Mouse (Mus musculus): Measurements from ENCODE around the gene Tmem203. TPM values are rescaled to one million over a fixed set of nuclear protein-coding genes. Genes with fewer than 3 reads are reported as not detected.

The Tmem203 gene
- 13.5 and 14.7 TPM in 2 replicates for polyA plus RNA-seq (2015; fragmentation: Nextera tagmentation; extraction: Ambion mirVana)

- H3K4me2 ChIP-seq = peak within 1 kb of the TSS; percentile 92
- H3K27me3 ChIP-seq = no peaks in the 10 kb centered on the region
- under 1% methylated on average over 39 of the region's 39 CpGs for WGBS (ENCODE audit: insufficient replicate concordance)
- H3K36me3 ChIP-seq = peaks cover 34% of the 10 kb centered on the region
- peak; percentile 85 for DNase-seq
- peaks cover 29% of the 10 kb centered on the region for H3K4me1 ChIP-seq (replicated peaks)
- peak within 1 kb of the TSS; percentile 99 for H3K4me3 ChIP-seq (replicated peaks)
- peak within 1 kb of the TSS; percentile 88 for H3K9ac ChIP-seq
- peak; percentile 85 for ATAC-seq (ENCODE audit: low read depth)
- no peaks in the 10 kb centered on the region for H3K9me3 ChIP-seq (replicated peaks)
- peak within 1 kb of the TSS; percentile 89 for H3K27ac ChIP-seq
Measured at GRCm38 (mm10) chr2:25255284-25255779, at the start of gene Tmem203. Gene Tmem203, plus strand, starts transcription at chr2:25255439.

GRCm38 (mm10) chr2:25207593-25207992, 47.6 kb upstream of the Tmem203 start:
- no peaks in the 10 kb centered on the region for H3K9me3 ChIP-seq (replicated peaks)
- H3K4me1 ChIP-seq (replicated peaks) = peaks cover 37% of the 10 kb centered on the region
- H3K27ac ChIP-seq = no peak overlapping the region
- H3K4me2 ChIP-seq = no peak overlapping the region
- H3K9ac ChIP-seq = 0 out of 2 replicates have a peak overlapping the region, but pooled peaks have one; percentile 10
- ATAC-seq (ENCODE audit: low read depth) (no peak), DNase-seq (no peak)
- no peak overlapping the region for H3K4me3 ChIP-seq (replicated peaks)
- 68% methylated on average over 1 of the region's 1 CpGs for WGBS (ENCODE audit: insufficient replicate concordance)
- H3K36me3 ChIP-seq = peaks cover 66% of the 10 kb centered on the region
- no peaks in the 10 kb centered on the region for H3K27me3 ChIP-seq

GRCm38 (mm10) chr2:25210686-25211085, 44.6 kb upstream of the Tmem203 start:
- peak overlapping the region; percentile 79 for H3K4me2 ChIP-seq
- H3K4me1 ChIP-seq (replicated peaks) = peaks cover 33% of the 10 kb centered on the region
- under 1% methylated on average over 24 of the region's 24 CpGs for WGBS (ENCODE audit: insufficient replicate concordance)
- peaks cover 35% of the 10 kb centered on the region for H3K36me3 ChIP-seq
- DNase-seq (no peak), ATAC-seq (ENCODE audit: low read depth) (peak; percentile 1)
- peaks cover 5% of the 10 kb centered on the region; the same call in 1 of the 2 replicates for H3K27me3 ChIP-seq
- H3K9ac ChIP-seq = peak overlapping the region; percentile 86
- H3K27ac ChIP-seq = peak overlapping the region; percentile 80
- no peaks in the 10 kb centered on the region for H3K9me3 ChIP-seq (replicated peaks)
- H3K4me3 ChIP-seq (replicated peaks) = peak overlapping the region; percentile 72

GRCm38 (mm10) chr2:25211121-25211670, 44.0 kb upstream of the Tmem203 start, which contains the start of gene Nelfb:
Gene Nelfb, minus strand, starts transcription at chr2:25211489.
- H3K4me3 ChIP-seq (replicated peaks) = peak within 1 kb of the TSS; percentile 72
- ATAC-seq (ENCODE audit: low read depth) (peak; percentile 93), DNase-seq (peak; percentile 87)
- peak within 1 kb of the TSS; percentile 86 for H3K9ac ChIP-seq
- H3K36me3 ChIP-seq = peaks cover 30% of the 10 kb centered on the region
- no peaks in the 10 kb centered on the region for H3K9me3 ChIP-seq (replicated peaks)
- H3K4me1 ChIP-seq (replicated peaks) = peaks cover 33% of the 10 kb centered on the region
- peak within 1 kb of the TSS; percentile 80 for H3K27ac ChIP-seq
- peaks cover 5% of the 10 kb centered on the region; the same call in 1 of the 2 replicates for H3K27me3 ChIP-seq
- under 1% methylated on average over 44 of the region's 44 CpGs for WGBS (ENCODE audit: insufficient replicate concordance)
- H3K4me2 ChIP-seq = peak within 1 kb of the TSS; percentile 79

GRCm38 (mm10) chr2:25213266-25213865, 41.9 kb upstream of the Tmem203 start:
- H3K27ac ChIP-seq = no peak overlapping the region
- ATAC-seq (ENCODE audit: low read depth) (no peak), DNase-seq (no peak)
- peaks cover 30% of the 10 kb centered on the region for H3K4me1 ChIP-seq (replicated peaks)
- 66% methylated on average over 23 of the region's 23 CpGs for WGBS (ENCODE audit: insufficient replicate concordance)
- H3K4me2 ChIP-seq = no peak overlapping the region
- no peaks in the 10 kb centered on the region for H3K9me3 ChIP-seq (replicated peaks)
- no peak overlapping the region for H3K4me3 ChIP-seq (replicated peaks)
- H3K27me3 ChIP-seq = peaks cover 5% of the 10 kb centered on the region; the same call in 1 of the 2 replicates
- H3K9ac ChIP-seq = no peak overlapping the region
- H3K36me3 ChIP-seq = peaks cover 10% of the 10 kb centered on the region; the same call in 1 of the 2 replicates

GRCm38 (mm10) chr2:25214444-25214843, 40.8 kb upstream of the Tmem203 start, which contains the start of gene Stpg3:
Gene Stpg3, minus strand, starts transcription at chr2:25214637.
- Histone ChIP-seq H3K4me1 (replicated peaks) (peaks cover 23% of the 10 kb centered on the region), H3K27ac (no peak within 1 kb of the TSS), H3K4me3 (replicated peaks) (no peak within 1 kb of the TSS), H3K9ac (no peak within 1 kb of the TSS), H3K9me3 (replicated peaks) (no peaks in the 10 kb centered on the region), H3K27me3 (peaks cover 5% of the 10 kb centered on the region; the same call in 1 of the 2 replicates), H3K36me3 (peaks cover 5% of the 10 kb centered on the region; the same call in 1 of the 2 replicates), H3K4me2 (no peak within 1 kb of the TSS)
- DNase-seq (no peak), ATAC-seq (ENCODE audit: low read depth) (no peak)
- 63% methylated on average over 3 of the region's 3 CpGs for WGBS (ENCODE audit: insufficient replicate concordance)

- H3K4me1 ChIP-seq (replicated peaks) = peaks cover 14% of the 10 kb centered on the region
- no peak overlapping the region for H3K9ac ChIP-seq
- ATAC-seq (ENCODE audit: low read depth) = no peak
- H3K9me3 ChIP-seq (replicated peaks) = no peaks in the 10 kb centered on the region
- H3K36me3 ChIP-seq = peaks cover 14% of the 10 kb centered on the region
- H3K27ac ChIP-seq = no peak overlapping the region
- H3K4me3 ChIP-seq (replicated peaks) = no peak overlapping the region
- WGBS (ENCODE audit: insufficient replicate concordance) = 51% methylated on average over 2 of the region's 2 CpGs
- peaks cover 5% of the 10 kb centered on the region; the same call in 1 of the 2 replicates for H3K27me3 ChIP-seq
- no peak overlapping the region for H3K4me2 ChIP-seq
- no peak for DNase-seq
Measured at GRCm38 (mm10) chr2:25217666-25218065, 37.6 kb upstream of the Tmem203 start.

GRCm38 (mm10) chr2:25218445-25218844, 36.8 kb upstream of the Tmem203 start, which contains the start of gene Fam166a:
Gene Fam166a, plus strand, starts transcription at chr2:25218745.
- no peak for DNase-seq
- no peak for ATAC-seq (ENCODE audit: low read depth)
- H3K4me2 ChIP-seq = no peak within 1 kb of the TSS
- peaks cover 21% of the 10 kb centered on the region for H3K4me1 ChIP-seq (replicated peaks)
- H3K9ac ChIP-seq = no peak within 1 kb of the TSS
- peaks cover 22% of the 10 kb centered on the region for H3K36me3 ChIP-seq
- no peak within 1 kb of the TSS for H3K27ac ChIP-seq
- H3K27me3 ChIP-seq = peaks cover 4% of the 10 kb centered on the region; the same call in 1 of the 2 replicates
- H3K4me3 ChIP-seq (replicated peaks) = no peak within 1 kb of the TSS
- no peaks in the 10 kb centered on the region for H3K9me3 ChIP-seq (replicated peaks)

GRCm38 (mm10) chr2:25221331-25221772, 33.9 kb upstream of the Tmem203 start:
- H3K9me3 ChIP-seq (replicated peaks) = no peaks in the 10 kb centered on the region
- H3K27ac ChIP-seq = peak overlapping the region; percentile 30; the same call in 1 of the 2 replicates
- no peak overlapping the region for H3K9ac ChIP-seq
- H3K36me3 ChIP-seq = peaks cover 27% of the 10 kb centered on the region
- DNase-seq = no peak
- H3K4me1 ChIP-seq (replicated peaks) = peaks cover 30% of the 10 kb centered on the region
- H3K4me3 ChIP-seq (replicated peaks) = peak overlapping the region; percentile 92; the same call in 1 of the 2 replicates
- no peaks in the 10 kb centered on the region for H3K27me3 ChIP-seq
- no peak for ATAC-seq (ENCODE audit: low read depth)
- 58% methylated on average over 5 of the region's 5 CpGs for WGBS (ENCODE audit: insufficient replicate concordance)
- no peak overlapping the region for H3K4me2 ChIP-seq

GRCm38 (mm10) chr2:25223681-25224491, 31.4 kb upstream of the Tmem203 start:
- ATAC-seq (ENCODE audit: low read depth) (peak; percentile 76), DNase-seq (peak; percentile 92)
- Histone ChIP-seq H3K9me3 (replicated peaks) (no peaks in the 10 kb centered on the region), H3K36me3 (peaks cover 27% of the 10 kb centered on the region), H3K27me3 (no peaks in the 10 kb centered on the region), H3K4me1 (replicated peaks) (peaks cover 46% of the 10 kb centered on the region), H3K9ac (peak overlapping the region; percentile 99), H3K4me2 (peak overlapping the region; percentile 95), H3K27ac (peak overlapping the region; percentile 100), H3K4me3 (replicated peaks) (peak overlapping the region; percentile 92)
- WGBS (ENCODE audit: insufficient replicate concordance) = 1% methylated on average over 45 of the region's 53 CpGs

- WGBS (ENCODE audit: insufficient replicate concordance) = under 1% methylated on average over 17 of the region's 17 CpGs
- peak within 1 kb of the TSS; percentile 99 for H3K9ac ChIP-seq
- H3K4me1 ChIP-seq (replicated peaks) = peaks cover 47% of the 10 kb centered on the region
- no peak for DNase-seq
- peak within 1 kb of the TSS; percentile 100 for H3K27ac ChIP-seq
- no peaks in the 10 kb centered on the region for H3K9me3 ChIP-seq (replicated peaks)
- no peak for ATAC-seq (ENCODE audit: low read depth)
- peaks cover 27% of the 10 kb centered on the region for H3K36me3 ChIP-seq
- H3K27me3 ChIP-seq = no peaks in the 10 kb centered on the region
- peak within 1 kb of the TSS; percentile 95 for H3K4me2 ChIP-seq
- peak within 1 kb of the TSS; percentile 92 for H3K4me3 ChIP-seq (replicated peaks)
Measured at GRCm38 (mm10) chr2:25224492-25224765, 30.8 kb upstream of the Tmem203 start, which contains the start of gene Tubb4b. Gene Tubb4b, minus strand, starts transcription at chr2:25224702.

Data from liver, embryonic 13.5 days (tissue).